Mouse (Mus musculus): ENCODE results near the gene Ptprg.

DNA sequence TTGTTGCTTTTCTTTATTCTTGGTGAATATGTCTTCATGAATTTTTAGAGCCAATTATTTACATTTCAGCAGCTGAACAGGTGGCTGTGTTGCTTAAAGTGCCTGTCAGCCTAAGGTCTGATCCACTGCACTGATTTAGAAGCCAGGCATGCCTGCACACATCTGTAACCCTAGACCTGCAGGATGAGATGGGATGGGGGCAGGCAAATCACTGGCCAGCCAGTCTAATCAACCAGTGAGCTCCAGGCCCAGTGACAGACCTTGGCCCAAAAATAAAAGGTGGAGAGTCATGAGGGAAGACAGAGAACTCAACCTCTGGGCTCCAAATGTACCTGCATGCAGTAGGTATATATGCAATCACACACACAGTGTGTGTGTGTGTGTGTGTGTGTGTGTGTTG is 302.2 kb downstream of the Ptprg start:
- no peak for TF ChIP-seq CTCF (conservative IDR thresholded peaks at IDR 0.05; ENCODE audit: low read length)
- no peak for TF ChIP-seq NANOG (IDR thresholded peaks at IDR 0.05; ENCODE audit: borderline replicate concordance, low read length)

Measured in E14TG2a.4 (cell line).